In genomic region chr3:88523027-88523426, GRCm38 (mm10) we compare ENCODE assay signal across 21 mouse cellular contexts. TPM values are rescaled to one million over a fixed set of nuclear protein-coding genes. Genes with fewer than 3 reads are reported as not detected.
DNase-seq lines count a peak whose midpoint lies in the region; ATAC-seq lines count a peak whose summit lies in the region.
"Had no signal": no experiment of that assay in that cellular context is flagged by ENCODE, and none has a peak within 500 bp of the region (broad histone marks: within the 10 kb centered on the region; RNA-seq: fewer than 3 reads in every experiment).

No protein-coding gene starts in this region.

- peaks cover 3% of the 10 kb centered on the region; the same call in 1 of the 2 replicates for H3K36me3 ChIP-seq in forebrain, embryonic 11.5 days (ENCODE audit: control insufficient read depth, insufficient read depth, low read length)
- peaks cover 27% of the 10 kb centered on the region for H3K36me3 ChIP-seq in forebrain, embryonic 14.5 days (ENCODE audit: control insufficient read depth, insufficient read depth, low read length)
- H3K36me3 ChIP-seq in midbrain, embryonic 11.5 days (ENCODE audit: control insufficient read depth, insufficient read depth, low read length) = peaks cover 4% of the 10 kb centered on the region; the same call in 1 of the 2 replicates
- H3K36me3 ChIP-seq in midbrain, embryonic 15.5 days (replicated peaks) = no peaks in the 10 kb centered on the region; the same call in 1 of the 2 replicates

- WGBS in forebrain, embryonic 11.5 days = 89% methylated on average over 8 of the region's 8 CpGs
- WGBS in forebrain, embryonic 14.5 days = 94% methylated on average over 8 of the region's 8 CpGs
- WGBS in midbrain, embryonic 11.5 days = 92% methylated on average over 8 of the region's 8 CpGs
- WGBS in midbrain, embryonic 15.5 days = 89% methylated on average over 8 of the region's 8 CpGs

- no peaks in the 10 kb centered on the region for H3K27me3 ChIP-seq in forebrain, embryonic 11.5 days (ENCODE audit: control insufficient read depth, insufficient read depth, low read length)
- H3K27me3 ChIP-seq in forebrain, embryonic 14.5 days (replicated peaks; ENCODE audit: control insufficient read depth, insufficient read depth, low read length) = no peaks in the 10 kb centered on the region
- H3K27me3 ChIP-seq in midbrain, embryonic 11.5 days (ENCODE audit: control insufficient read depth, insufficient read depth, low read length) = no peaks in the 10 kb centered on the region
- H3K27me3 ChIP-seq in midbrain, embryonic 15.5 days (replicated peaks) = no peaks in the 10 kb centered on the region
- H3K27me3 ChIP-seq: Patski had no signal

- DNase-seq in forebrain, embryonic 11.5 days (ENCODE audit: low spot score) = peak; percentile 41
- DNase-seq in forebrain, embryonic 14.5 days (ENCODE audit: low spot score) = no peak
- DNase-seq in midbrain, embryonic 11.5 days (ENCODE audit: low spot score, missing footprints) = peak; percentile 67
- DNase-seq in fat pad, adult 2 months (ENCODE audit: extremely low read depth, low read depth, low spot score) = peak; percentile 91
- peak; percentile 28 for DNase-seq in induced T-regulatory cell, adult 2 months (ENCODE audit: low read depth)
- no peak for DNase-seq in urinary bladder, postnatal 36 days (ENCODE audit: low spot score in 2 of 2)
- DNase-seq in gastrocnemius, postnatal 25 days = no peak
- DNase-seq: adrenal gland, adult 2 months; adrenal gland, adult 8-10 months; adrenal gland, postnatal 10 days; adrenal gland, postnatal 14 days; adrenal gland, postnatal 25 days; adrenal gland, postnatal 36 days; B cell, adult 2 months; cerebellum, adult 11 months had no signal

- H3K4me2 ChIP-seq in forebrain, embryonic 11.5 days (ENCODE audit: low read depth, low read length, severe bottlenecking) = no peak overlapping the region
- no peak overlapping the region for H3K4me2 ChIP-seq in forebrain, embryonic 14.5 days (ENCODE audit: low read length)
- H3K4me2 ChIP-seq in midbrain, embryonic 11.5 days = no peak overlapping the region
- no peak overlapping the region for H3K4me2 ChIP-seq in midbrain, embryonic 15.5 days

- H3K4me1 ChIP-seq in forebrain, embryonic 11.5 days (replicated peaks; ENCODE audit: control insufficient read depth, insufficient read depth, low read length) = peaks cover 8% of the 10 kb centered on the region
- H3K4me1 ChIP-seq in forebrain, embryonic 14.5 days (ENCODE audit: control insufficient read depth, insufficient read depth, low read length) = peaks cover 9% of the 10 kb centered on the region
- peaks cover 10% of the 10 kb centered on the region for H3K4me1 ChIP-seq in midbrain, embryonic 11.5 days (ENCODE audit: control insufficient read depth, insufficient read depth, low read length)
- peaks cover 26% of the 10 kb centered on the region for H3K4me1 ChIP-seq in midbrain, embryonic 15.5 days

- no peak overlapping the region for H3K4me3 ChIP-seq in forebrain, embryonic 11.5 days (ENCODE audit: low read depth, low read length)
- no peak overlapping the region for H3K4me3 ChIP-seq in forebrain, embryonic 14.5 days (ENCODE audit: low read depth, low read length)
- H3K4me3 ChIP-seq in midbrain, embryonic 11.5 days (ENCODE audit: low read depth, low read length) = no peak overlapping the region
- no peak overlapping the region for H3K4me3 ChIP-seq in midbrain, embryonic 15.5 days

- no peak overlapping the region for H3K27ac ChIP-seq in forebrain, embryonic 11.5 days (ENCODE audit: low read depth, low read length)
- H3K27ac ChIP-seq in forebrain, embryonic 14.5 days (ENCODE audit: low read depth, low read length) = no peak overlapping the region
- no peak overlapping the region for H3K27ac ChIP-seq in midbrain, embryonic 11.5 days (ENCODE audit: low read depth, low read length)
- no peak overlapping the region for H3K27ac ChIP-seq in midbrain, embryonic 15.5 days

- H3K9ac ChIP-seq in forebrain, embryonic 11.5 days (ENCODE audit: low read length) = no peak overlapping the region
- no peak overlapping the region for H3K9ac ChIP-seq in forebrain, embryonic 14.5 days (ENCODE audit: low read length)
- no peak overlapping the region for H3K9ac ChIP-seq in midbrain, embryonic 11.5 days (ENCODE audit: low read length)
- no peak overlapping the region for H3K9ac ChIP-seq in midbrain, embryonic 15.5 days

- H3K9me3 ChIP-seq in forebrain, embryonic 11.5 days (ENCODE audit: control insufficient read depth, low read length) = no peaks in the 10 kb centered on the region
- H3K9me3 ChIP-seq in forebrain, embryonic 14.5 days (replicated peaks; ENCODE audit: control insufficient read depth, low read length) = no peaks in the 10 kb centered on the region
- no peaks in the 10 kb centered on the region for H3K9me3 ChIP-seq in midbrain, embryonic 11.5 days (ENCODE audit: control insufficient read depth, low read length)
- no peaks in the 10 kb centered on the region for H3K9me3 ChIP-seq in midbrain, embryonic 15.5 days
- H3K9me3 ChIP-seq: G1E had no signal

- no peak for ATAC-seq in forebrain, embryonic 11.5 days (replicated peaks; ENCODE audit: low FRiP score)
- no peak for ATAC-seq in forebrain, embryonic 14.5 days
- ATAC-seq in midbrain, embryonic 11.5 days (ENCODE audit: low FRiP score) = no peak
- no peak for ATAC-seq in midbrain, embryonic 15.5 days (replicated peaks)
- ATAC-seq: activated CD4-positive, CD25-positive, alpha-beta regulatory T cell, adult 4 months; CD4-positive, CD25-positive, alpha-beta regulatory T cell, adult 4 months; Patski had no signal

RNA-seq across cellular contexts. Expression of gene Mex3a, which starts 9.2 kb away (rescaled TPM):
- 44.4 and 46.2 TPM in 2 replicates for polyA plus RNA-seq in forebrain, embryonic 11.5 days (2014; fragmentation: Nextera tagmentation; extraction: Ambion mirVana)
- polyA plus RNA-seq in forebrain, embryonic 14.5 days (2014; fragmentation: Nextera tagmentation; extraction: Ambion mirVana) = 48.8 and 50.1 TPM in 2 replicates
- 44.5 and 45.1 TPM in 2 replicates for polyA plus RNA-seq in midbrain, embryonic 11.5 days (2014; fragmentation: Nextera tagmentation; extraction: Ambion mirVana)
- polyA plus RNA-seq in midbrain, embryonic 15.5 days (2015; fragmentation: Nextera tagmentation; extraction: Ambion mirVana) = 37.0 and 37.7 TPM in 2 replicates
- under 1 TPM; 0.24 to 0.33 TPM for total RNA-seq in gastrocnemius, postnatal 25 days (2021)

RNA-seq across cellular contexts. Expression of gene Lmna, which starts 13.3 kb away (rescaled TPM):
- polyA plus RNA-seq in forebrain, embryonic 11.5 days (2014; fragmentation: Nextera tagmentation; extraction: Ambion mirVana) = 19.4 and 20.4 TPM in 2 replicates
- polyA plus RNA-seq in forebrain, embryonic 14.5 days (2014; fragmentation: Nextera tagmentation; extraction: Ambion mirVana) = 18.0 and 28.5 TPM in 2 replicates
- 17.9 and 21.2 TPM in 2 replicates for polyA plus RNA-seq in midbrain, embryonic 11.5 days (2014; fragmentation: Nextera tagmentation; extraction: Ambion mirVana)
- polyA plus RNA-seq in midbrain, embryonic 15.5 days (2015; fragmentation: Nextera tagmentation; extraction: Ambion mirVana) = 51.1 and 51.6 TPM in 2 replicates
- total RNA-seq in gastrocnemius, postnatal 25 days (2021) = 100 to 1,000 TPM in 1 of 2 experiments, 10 to 100 TPM in 1; 99.2 to 106 TPM

RNA-seq across cellular contexts. Expression of gene Rab25, which starts 25.1 kb away (rescaled TPM):
- polyA plus RNA-seq in forebrain, embryonic 11.5 days (2014; fragmentation: Nextera tagmentation; extraction: Ambion mirVana) = 0.43 and 1.1 TPM in 2 replicates
- polyA plus RNA-seq in forebrain, embryonic 14.5 days (2014; fragmentation: Nextera tagmentation; extraction: Ambion mirVana) = not detected in 2 replicates
- 0.25 and 0.86 TPM in 2 replicates for polyA plus RNA-seq in midbrain, embryonic 11.5 days (2014; fragmentation: Nextera tagmentation; extraction: Ambion mirVana)
- 0.41 and 1.3 TPM in 2 replicates for polyA plus RNA-seq in midbrain, embryonic 15.5 days (2015; fragmentation: Nextera tagmentation; extraction: Ambion mirVana)
- total RNA-seq in gastrocnemius, postnatal 25 days (2021) = not detected
- total RNA-seq: adrenal gland, adult 18-20 months; adrenal gland, adult 2 months; adrenal gland, adult 8-10 months; adrenal gland, postnatal 10 days; adrenal gland, postnatal 14 days; adrenal gland, postnatal 25 days; adrenal gland, postnatal 36 days had no signal
- polyA plus RNA-seq: activated CD4-positive, CD25-positive, alpha-beta regulatory T cell, adult 4 months; CD4-positive, CD25-positive, alpha-beta regulatory T cell, adult 4 months had no signal

RNA-seq across cellular contexts. Expression of gene Lamtor2, which starts 29.8 kb away (rescaled TPM):
- polyA plus RNA-seq in forebrain, embryonic 11.5 days (2014; fragmentation: Nextera tagmentation; extraction: Ambion mirVana) = 89.3 and 96.0 TPM in 2 replicates
- polyA plus RNA-seq in forebrain, embryonic 14.5 days (2014; fragmentation: Nextera tagmentation; extraction: Ambion mirVana) = 107 and 122 TPM in 2 replicates
- 87.2 and 103 TPM in 2 replicates for polyA plus RNA-seq in midbrain, embryonic 11.5 days (2014; fragmentation: Nextera tagmentation; extraction: Ambion mirVana)
- polyA plus RNA-seq in midbrain, embryonic 15.5 days (2015; fragmentation: Nextera tagmentation; extraction: Ambion mirVana) = 206 and 232 TPM in 2 replicates
- total RNA-seq in gastrocnemius, postnatal 25 days (2021) = 10 to 100 TPM; 76.1 to 81.1 TPM

RNA-seq across cellular contexts. Expression of gene Ubqln4, which starts 30.5 kb away (rescaled TPM):
- polyA plus RNA-seq in forebrain, embryonic 11.5 days (2014; fragmentation: Nextera tagmentation; extraction: Ambion mirVana) = 89.2 and 95.0 TPM in 2 replicates
- 40.5 and 43.3 TPM in 2 replicates for polyA plus RNA-seq in forebrain, embryonic 14.5 days (2014; fragmentation: Nextera tagmentation; extraction: Ambion mirVana)
- 72.4 and 73.0 TPM in 2 replicates for polyA plus RNA-seq in midbrain, embryonic 11.5 days (2014; fragmentation: Nextera tagmentation; extraction: Ambion mirVana)
- polyA plus RNA-seq in midbrain, embryonic 15.5 days (2015; fragmentation: Nextera tagmentation; extraction: Ambion mirVana) = 45.9 and 48.0 TPM in 2 replicates
- total RNA-seq in gastrocnemius, postnatal 25 days (2021) = 10 to 100 TPM; 59.6 to 67.2 TPM

Comparison
In these comparisons a context has a peak if more than half of its experiments do, and no peak if none do; other contexts are left out.
1. DNase-seq: peak in forebrain, embryonic 11.5 days (single experiment), midbrain, embryonic 11.5 days (single experiment), fat pad, adult 2 months (single experiment) and induced T-regulatory cell, adult 2 months (single experiment); none in forebrain, embryonic 14.5 days (single experiment), urinary bladder, postnatal 36 days (0 of 2) and gastrocnemius, postnatal 25 days (single experiment).